Mouse (Mus musculus): ENCODE results near the gene Zfp27. TPM values are rescaled to one million over a fixed set of nuclear protein-coding genes. Genes with fewer than 3 reads are reported as not detected.

Gene Zfp27
- 14.1 and 14.4 TPM in 2 replicates for polyA plus RNA-seq (2012; rRNA removed)

DNA sequence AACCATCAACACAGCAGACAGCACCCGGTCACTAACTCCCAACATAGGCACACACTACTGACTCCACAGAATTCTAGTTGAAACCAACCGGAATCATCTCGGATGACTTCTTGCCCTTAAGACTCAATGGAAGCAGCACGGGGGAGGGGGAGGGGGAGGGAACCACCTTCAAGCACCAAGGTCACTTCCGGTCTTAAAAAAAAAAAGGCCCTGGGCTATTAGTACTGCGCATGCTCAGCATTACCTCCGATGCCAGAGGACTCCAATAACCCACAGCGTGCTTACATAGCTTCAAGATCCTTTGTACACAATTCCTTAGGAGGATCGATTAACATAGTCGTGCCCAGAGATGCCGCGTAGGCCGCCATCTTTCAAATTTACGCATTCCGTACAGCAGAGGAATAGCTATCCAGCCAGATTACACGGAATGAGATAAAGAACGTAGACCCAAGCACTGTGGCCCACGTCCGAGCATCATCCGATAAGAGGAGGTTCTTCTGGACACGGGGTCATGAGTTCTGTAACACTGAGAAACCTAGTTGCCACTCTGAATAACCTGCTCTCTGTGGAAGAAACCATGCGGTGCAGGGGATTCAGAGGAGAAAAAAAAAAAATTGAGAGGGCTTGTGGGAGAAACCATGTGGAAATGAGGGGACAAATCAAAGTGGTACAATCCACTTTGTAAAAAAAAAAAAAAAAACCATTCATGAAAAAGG is at the start of gene Zfp27:
TSS of gene Zfp27 (minus strand) at position 607 of the 716 bp plus-strand sequence.

DNA sequence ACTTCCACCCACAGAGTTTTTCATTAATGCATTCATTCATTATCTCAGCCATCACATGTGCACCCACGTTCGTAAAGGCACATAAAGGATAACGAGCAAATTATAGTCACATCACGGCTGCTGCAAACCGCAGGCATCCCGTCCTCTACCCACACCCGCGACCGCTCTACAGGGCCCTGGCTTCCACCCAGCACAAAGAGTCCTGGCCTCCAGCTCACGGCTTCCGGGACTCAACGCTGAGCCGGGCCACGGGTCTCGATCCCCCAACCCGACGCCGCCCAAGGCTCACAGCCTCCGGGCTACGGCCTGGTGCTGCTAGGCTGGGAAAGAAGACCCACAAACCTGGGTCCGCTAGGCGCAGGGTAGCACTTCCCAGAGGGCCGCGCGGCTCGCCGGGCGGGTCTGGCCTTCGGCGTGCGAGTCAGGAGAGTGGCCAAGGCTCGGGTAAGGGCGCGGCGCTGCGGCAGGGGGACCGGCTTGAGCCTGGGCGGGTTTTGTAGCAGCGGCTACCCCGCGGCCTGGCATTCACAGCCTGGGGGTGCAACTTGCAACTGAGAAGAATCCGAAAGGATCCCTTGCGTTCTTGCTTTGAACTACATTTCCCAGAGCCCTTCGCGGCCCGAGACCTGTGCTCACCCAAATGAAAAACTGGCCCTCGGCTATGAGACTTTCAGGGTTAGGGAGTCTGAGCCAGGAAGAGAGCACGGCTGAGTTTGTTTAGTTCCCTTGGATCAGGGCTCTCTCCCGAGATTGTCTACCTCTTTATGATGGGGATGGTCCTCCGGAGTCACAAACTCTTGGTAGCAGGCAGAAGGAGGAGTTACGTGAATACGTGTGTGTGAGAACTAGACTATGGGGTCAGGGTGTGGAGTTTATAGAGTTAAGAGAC is 47.4 kb upstream of the Zfp27 start, which contains the start of gene Zfp74:
TSS of gene Zfp74 (minus strand) at position 577 of the 889 bp plus-strand sequence.

DNA sequence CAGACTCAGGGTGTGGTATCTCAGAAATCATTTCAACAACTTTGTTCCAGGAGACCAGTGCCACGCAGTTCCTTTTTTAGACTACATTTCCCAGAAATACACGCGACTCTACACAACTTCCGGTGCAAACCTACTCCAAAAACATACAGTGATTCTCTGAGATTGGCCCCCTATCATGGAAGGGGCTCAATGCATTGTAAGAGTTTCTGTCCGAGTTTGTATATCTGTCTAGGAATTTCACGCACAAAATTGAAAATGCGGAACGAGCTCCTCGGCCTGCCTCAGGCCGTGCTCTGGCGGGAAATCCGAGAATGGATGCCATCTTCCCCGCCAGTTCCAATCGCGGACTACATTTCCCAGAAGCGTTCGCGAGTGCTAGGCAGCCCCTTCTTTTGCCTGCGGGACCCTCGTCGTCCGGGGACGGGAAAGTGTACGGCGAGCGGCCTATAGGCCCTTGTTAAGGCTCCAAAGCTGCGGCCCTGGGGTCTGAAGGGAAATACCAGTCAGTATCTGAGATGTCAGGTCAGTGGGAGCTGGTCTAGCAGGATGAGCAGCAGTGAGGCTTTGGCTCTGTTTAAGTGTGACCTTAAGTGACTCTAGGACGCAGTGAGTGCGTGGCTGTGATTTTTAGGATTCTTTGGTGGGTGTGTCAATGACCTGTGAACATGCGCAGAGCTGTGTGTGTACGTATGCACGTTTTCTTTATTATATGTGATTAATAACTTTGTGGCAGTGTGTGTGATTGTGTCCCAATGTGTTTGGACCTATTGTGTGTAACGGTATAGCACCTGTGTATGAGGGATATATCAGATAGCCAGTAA is 2.0 kb upstream of the Zfp27 start, which contains the start of gene Zfp383:
TSS of gene Zfp383 (plus strand) at position 94 of the 821 bp plus-strand sequence.

DNA sequence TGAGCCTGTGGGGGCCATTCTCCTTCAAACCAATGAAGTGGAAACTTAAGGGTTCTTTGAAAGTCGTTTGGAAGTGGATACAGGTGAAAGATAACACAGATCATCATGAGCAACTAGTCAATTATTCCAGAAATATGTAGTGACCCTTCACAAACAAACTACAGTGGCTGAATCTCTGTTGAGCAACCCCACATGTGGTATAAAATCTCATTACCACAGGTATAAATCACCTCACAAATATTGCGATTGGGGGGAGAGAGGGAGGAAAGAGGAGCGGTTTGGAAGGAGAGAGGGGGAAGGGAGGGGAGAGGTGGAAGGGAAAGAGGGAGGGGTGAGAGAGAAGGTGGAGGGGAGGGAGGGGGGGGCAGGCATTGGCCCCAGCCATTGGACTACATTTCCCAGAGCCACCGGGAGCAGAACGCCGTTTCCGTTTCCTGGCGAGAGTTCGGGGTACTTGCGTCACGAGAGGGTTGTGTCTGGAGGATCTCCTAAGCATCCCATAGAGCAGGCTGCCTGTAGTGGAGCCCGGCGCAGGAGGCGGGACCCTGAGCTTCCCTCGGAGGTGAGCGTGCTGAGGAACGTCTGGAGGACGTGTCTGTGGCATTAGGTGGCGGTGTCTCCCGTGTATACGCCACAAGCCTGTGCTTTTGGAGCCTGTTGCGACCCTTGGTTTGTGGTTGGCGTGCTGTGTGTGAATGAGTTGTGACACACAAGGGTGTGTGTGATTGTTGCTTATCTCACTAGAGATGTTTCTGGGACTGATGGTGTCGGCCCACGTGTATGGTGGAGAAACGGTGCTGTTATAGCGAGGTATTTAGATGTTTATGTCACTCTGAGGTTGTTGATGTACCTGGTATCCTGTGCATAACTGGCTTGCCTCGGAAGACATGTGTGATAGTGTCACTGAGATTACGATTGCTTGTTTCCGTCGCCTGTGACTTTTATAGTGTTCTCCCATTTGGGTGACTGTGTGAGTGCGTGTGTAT is 46.5 kb downstream of the Zfp27 start, which contains the start of gene Zfp420:
TSS of gene Zfp420 (plus strand) at position 448 of the 986 bp plus-strand sequence.

DNA sequence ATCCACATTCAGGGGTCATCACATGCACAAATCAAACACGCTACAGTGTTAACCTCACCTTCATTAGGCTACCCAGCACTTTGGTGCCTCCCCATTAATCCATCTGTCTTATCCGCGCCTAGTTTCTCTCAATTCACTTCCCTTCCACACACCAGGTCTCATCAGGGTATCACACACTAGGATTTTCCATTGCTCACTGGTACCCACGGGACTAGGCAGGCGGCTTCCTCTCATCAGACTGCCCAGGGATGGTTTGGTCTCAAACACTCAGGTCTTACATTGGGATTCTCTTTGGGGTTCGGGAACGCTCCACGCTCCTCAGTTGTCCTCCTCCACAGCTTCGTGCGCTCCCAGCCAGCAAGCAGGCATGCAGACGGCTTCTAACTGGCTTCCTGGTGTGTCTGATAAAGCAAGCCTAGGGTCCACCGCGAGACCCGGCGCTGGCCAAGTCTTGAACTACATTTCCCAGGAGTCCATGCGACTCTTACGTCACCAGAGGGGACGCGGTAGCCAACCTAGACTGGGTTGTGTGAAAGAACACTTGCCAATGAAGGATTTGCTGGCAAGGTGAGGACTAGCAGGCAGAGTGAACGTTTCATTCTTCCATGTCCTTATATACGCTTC is 53.0 kb downstream of the Zfp27 start, which contains the start of gene Zfp940:
TSS of gene Zfp940 (minus strand) at position 451 of the 624 bp plus-strand sequence.

Other genes with a start within 250 kb of the Zfp27 start
- gene Catsperg2, start 179.5 kb downstream of the Zfp27 start, polyA plus RNA-seq (2012; rRNA removed) = 0.85 and 1.0 TPM in 2 replicates
- 13.9 and 15.0 TPM in 2 replicates for gene Zfp84, start 138.0 kb downstream of the Zfp27 start, polyA plus RNA-seq (2012; rRNA removed)
- gene Zfp30, start 122.6 kb downstream of the Zfp27 start, polyA plus RNA-seq (2012; rRNA removed) = 12.3 and 14.0 TPM in 2 replicates
- gene Zfp790, start 90.5 kb downstream of the Zfp27 start, polyA plus RNA-seq (2012; rRNA removed) = 14.6 and 16.7 TPM in 2 replicates
- 8.3 and 9.9 TPM in 2 replicates for gene Zfp940, start 52.9 kb downstream of the Zfp27 start, polyA plus RNA-seq (2012; rRNA removed)
- 14.3 and 14.9 TPM in 2 replicates for gene Zfp420, start 46.6 kb downstream of the Zfp27 start, polyA plus RNA-seq (2012; rRNA removed)
- 15.7 and 16.7 TPM in 2 replicates for gene Zfp383, start 1.7 kb upstream of the Zfp27 start, polyA plus RNA-seq (2012; rRNA removed)
- gene Zfp74, start 47.5 kb upstream of the Zfp27 start, polyA plus RNA-seq (2012; rRNA removed) = 13.7 and 13.9 TPM in 2 replicates
- 7.1 and 9.3 TPM in 2 replicates for gene Zfp568, start 77.4 kb upstream of the Zfp27 start, polyA plus RNA-seq (2012; rRNA removed)
- 11.1 and 12.6 TPM in 2 replicates for gene Zfp14, start 144.8 kb upstream of the Zfp27 start, polyA plus RNA-seq (2012; rRNA removed)
- gene Zfp82, start 166.3 kb upstream of the Zfp27 start, polyA plus RNA-seq (2012; rRNA removed) = 4.7 and 5.0 TPM in 2 replicates
- gene Gm26920, start 183.8 kb upstream of the Zfp27 start, polyA plus RNA-seq (2012; rRNA removed) = 0.91 and 1.6 TPM in 2 replicates
- gene Zfp566, start 184.0 kb upstream of the Zfp27 start, polyA plus RNA-seq (2012; rRNA removed) = 11.5 and 12.7 TPM in 2 replicates
- 54.6 and 58.2 TPM in 2 replicates for gene Zfp260, start 188.2 kb upstream of the Zfp27 start, polyA plus RNA-seq (2012; rRNA removed)
- gene Zfp382, start 215.4 kb upstream of the Zfp27 start, polyA plus RNA-seq (2012; rRNA removed) = 7.0 and 9.3 TPM in 2 replicates